Mouse (Mus musculus) E14TG2a.4 (cell line): ENCODE results near the gene Nrp2.

Experiments used
- CTCF ChIP-seq: conservative IDR thresholded peaks from 2 replicates; pipeline ENCODE4 v1.5.1; 2014; ENCODE audit warnings: low read length
- NANOG ChIP-seq: IDR thresholded peaks from 2 replicates; pipeline ENCODE4 v1.6.1; 2014; ENCODE audit warnings: borderline replicate concordance, low read length, mixed read lengths
- POU5F1 ChIP-seq: IDR thresholded peaks from 2 replicates; pipeline ENCODE4 v1.6.1; 2014; ENCODE audit warnings: low read length, borderline replicate concordance

GRCm38 (mm10) chr1:62859098-62859497 is 156.0 kb downstream of the Nrp2 start:
- no peak for TF ChIP-seq CTCF
- no peak for TF ChIP-seq NANOG
- TF ChIP-seq POU5F1: no peak
